Mouse (Mus musculus) hindbrain, embryonic 11.5 days (tissue): ENCODE measurements around the gene Zfp319. TPM values are rescaled to one million over a fixed set of nuclear protein-coding genes. Genes with fewer than 3 reads are reported as not detected.
A peak's percentile ranks its signal among the peaks of the same experiment; 100 is the strongest.
"Not testable (repeated sequence)": the region's sequence is repeated elsewhere in the genome, so short reads cannot be mapped to it uniquely, and the experiment has no call there.

ENCODE experiments used
- ATAC-seq: fragments of 200-750 bp; cut with Nextera tagmentation; 2 replicates; pipeline ENCODE4 v1.8.0; 2017; ENCODE audit warnings: mild to moderate bottlenecking, moderate TSS enrichment, moderate library complexity; ENCODE audit not compliant: low FRiP score
- DNase-seq: peaks from one replicate; pipeline ENCODE4 v3.0.0-alpha.2; 2015; ENCODE audit warnings: low spot score
- H3K27ac ChIP-seq: fragments of 300-500 bp; sonication (generic); 2 replicates; pipeline ENCODE4 v1.5.1; 2014; ENCODE audit warnings: mild to moderate bottlenecking, low read depth, low read length
- H3K27me3 ChIP-seq: fragments of 300-500 bp; sonication (generic); 2 replicates; pipeline ENCODE4 v1.6.1; 2014; ENCODE audit warnings: mild to moderate bottlenecking, low read length, moderate library complexity, mixed read lengths; ENCODE audit not compliant: control insufficient read depth, insufficient read depth
- H3K36me3 ChIP-seq: fragments of 300-500 bp; sonication (generic); 2 replicates; pipeline ENCODE4 v1.6.1; 2014; ENCODE audit warnings: mild to moderate bottlenecking, low read length, moderate library complexity, mixed read lengths; ENCODE audit not compliant: control insufficient read depth, insufficient read depth
- H3K4me1 ChIP-seq: fragments of 300-500 bp; sonication (generic); replicated peaks from 2 replicates; pipeline ENCODE4 v1.6.1; 2014; ENCODE audit warnings: low read length, mixed read lengths; ENCODE audit not compliant: control insufficient read depth, insufficient read depth
- H3K4me2 ChIP-seq: fragments of 300-500 bp; sonication (generic); replicated peaks from 2 replicates; pipeline ENCODE4 v1.6.1; 2014; ENCODE audit warnings: mild to moderate bottlenecking, low read depth, low read length
- H3K4me3 ChIP-seq: fragments of 300-500 bp; sonication (generic); 2 replicates; pipeline ENCODE4 v1.5.1; 2014; ENCODE audit warnings: low read depth, low read length
- H3K9ac ChIP-seq: fragments of 300-500 bp; sonication (generic); 2 replicates; pipeline ENCODE4 v1.6.1; 2014; ENCODE audit warnings: low read depth, low read length
- H3K9me3 ChIP-seq: fragments of 300-500 bp; sonication (generic); 2 replicates; pipeline ENCODE4 v1.6.1; 2016; ENCODE audit warnings: low read length; ENCODE audit not compliant: control insufficient read depth
- WGBS: fragments of 180-500 bp; shearing (Covaris S2); extraction: QIAGEN DNeasy Blood & Tissue Kit; methylation state at CpG from one replicate; pipeline ENCODE4 v1.1.7; 2014; 5-methylcytosine and 5-hydroxymethylcytosine counted together
- polyA plus RNA-seq: library from polyadenylated mRNA; unstranded; fragments of >200 nt; fragmentation: Nextera tagmentation; extraction: Ambion mirVana; gene quantifications from 2 replicates; pipeline ENCODE4 v1.2.1, GENCODE M21; 2014

Zfp319 gene
- 8.9 and 10.0 TPM in 2 replicates for polyA plus RNA-seq

GRCm38 (mm10) chr8:95331720-95332436 is at the start of gene Zfp319, which contains the start of gene Usb1:
Zfp319 (minus strand) TSS chr8:95331950.
Usb1 (plus strand) TSS chr8:95332284.
- no peaks in the 10 kb centered on the region for H3K9me3 ChIP-seq
- ATAC-seq (peak; percentile 95), DNase-seq (peak; percentile 96)
- H3K9ac ChIP-seq: peak within 1 kb of the TSS; percentile 85
- peak within 1 kb of the TSS; percentile 84 for H3K4me2 ChIP-seq
- H3K27ac ChIP-seq: peak within 1 kb of the TSS; percentile 97
- WGBS: under 1% methylated on average over 72 of the region's 80 CpGs
- peaks cover 10% of the 10 kb centered on the region; the same call in 1 of the 2 replicates for H3K36me3 ChIP-seq
- H3K4me3 ChIP-seq: peak within 1 kb of the TSS; percentile 56
- no peaks in the 10 kb centered on the region for H3K27me3 ChIP-seq
- 0 out of 2 replicates have a peak, but pooled peaks cover 5% of the 10 kb centered on the region for H3K4me1 ChIP-seq

GRCm38 (mm10) chr8:95380953-95381352 is 49.2 kb upstream of the Zfp319 start:
- Histone ChIP-seq H3K27ac (no peak overlapping the region), H3K9me3 (no peaks in the 10 kb centered on the region), H3K4me3 (no peak overlapping the region), H3K4me1 (no peaks in the 10 kb centered on the region), H3K27me3 (no peaks in the 10 kb centered on the region), H3K36me3 (no peaks in the 10 kb centered on the region), H3K4me2 (no peak overlapping the region), H3K9ac (no peak overlapping the region)
- ATAC-seq (no peak), DNase-seq (no peak)

- not testable (repeated sequence) for H3K36me3 ChIP-seq, H3K27me3 ChIP-seq, H3K4me1 ChIP-seq, H3K9ac ChIP-seq, H3K27ac ChIP-seq, H3K4me2 ChIP-seq, H3K9me3 ChIP-seq, H3K4me3 ChIP-seq, ATAC-seq, DNase-seq
- 97% methylated on average over 11 of the region's 11 CpGs for WGBS
Observed at GRCm38 (mm10) chr8:95378928-95379327, 47.2 kb upstream of the Zfp319 start.

- DNase-seq: no peak
- Histone ChIP-seq H3K27ac (no peak overlapping the region), H3K9ac (no peak overlapping the region), H3K36me3 (no peaks in the 10 kb centered on the region), H3K4me1 (no peaks in the 10 kb centered on the region), H3K4me3 (no peak overlapping the region), H3K4me2 (no peak overlapping the region), H3K27me3 (no peaks in the 10 kb centered on the region), H3K9me3 (no peaks in the 10 kb centered on the region)
- no peak for ATAC-seq
- 56% methylated on average over 7 of the region's 7 CpGs for WGBS
Observed at GRCm38 (mm10) chr8:95377863-95378291, 46.1 kb upstream of the Zfp319 start.

- DNase-seq: no peak
- no peak overlapping the region for H3K27ac ChIP-seq
- 83% methylated on average over 4 of the region's 4 CpGs for WGBS
Observed at GRCm38 (mm10) chr8:95377101-95377500, 45.4 kb upstream of the Zfp319 start.

GRCm38 (mm10) chr8:95376309-95376999 is 44.7 kb upstream of the Zfp319 start:
- ATAC-seq (no peak; the same call in 1 of the 2 replicates), DNase-seq (no peak)
- no peaks in the 10 kb centered on the region for H3K4me1 ChIP-seq
- H3K4me3 ChIP-seq: no peak overlapping the region
- no peaks in the 10 kb centered on the region for H3K9me3 ChIP-seq
- peaks cover 3% of the 10 kb centered on the region; the same call in 1 of the 2 replicates for H3K36me3 ChIP-seq
- no peak overlapping the region for H3K27ac ChIP-seq
- 84% methylated on average over 12 of the region's 12 CpGs for WGBS
- no peaks in the 10 kb centered on the region for H3K27me3 ChIP-seq
- no peak overlapping the region for H3K4me2 ChIP-seq
- H3K9ac ChIP-seq: no peak overlapping the region

More at GRCm38 (mm10) chr8:95377101-95377500, 45.4 kb upstream of the Zfp319 start:
- no peaks in the 10 kb centered on the region for H3K27me3 ChIP-seq
- no peak overlapping the region for H3K9ac ChIP-seq
- H3K36me3 ChIP-seq: 0 out of 2 replicates have a peak, but pooled peaks cover 3% of the 10 kb centered on the region
- ATAC-seq: no peak
- no peak overlapping the region for H3K4me3 ChIP-seq
- H3K4me2 ChIP-seq: no peak overlapping the region
- no peaks in the 10 kb centered on the region for H3K4me1 ChIP-seq
- H3K9me3 ChIP-seq: no peaks in the 10 kb centered on the region

- H3K9me3 ChIP-seq: no peaks in the 10 kb centered on the region
- no peak overlapping the region for H3K9ac ChIP-seq
- no peaks in the 10 kb centered on the region for H3K27me3 ChIP-seq
- ATAC-seq (no peak), DNase-seq (no peak)
- H3K27ac ChIP-seq: no peak overlapping the region
- no peaks in the 10 kb centered on the region for H3K4me1 ChIP-seq
- 87% methylated on average over 7 of the region's 7 CpGs for WGBS
- peaks cover 3% of the 10 kb centered on the region; the same call in 1 of the 2 replicates for H3K36me3 ChIP-seq
- no peak overlapping the region for H3K4me3 ChIP-seq
- no peak overlapping the region for H3K4me2 ChIP-seq
Observed at GRCm38 (mm10) chr8:95375374-95375930, 43.7 kb upstream of the Zfp319 start.

GRCm38 (mm10) chr8:95374429-95374828 is 42.7 kb upstream of the Zfp319 start:
- no peak for DNase-seq
- H3K27ac ChIP-seq: no peak overlapping the region
- H3K4me1 ChIP-seq: no peaks in the 10 kb centered on the region
- no peak for ATAC-seq
- H3K9me3 ChIP-seq: no peaks in the 10 kb centered on the region
- no peak overlapping the region for H3K9ac ChIP-seq
- H3K4me2 ChIP-seq: no peak overlapping the region
- H3K4me3 ChIP-seq: no peak overlapping the region
- H3K27me3 ChIP-seq: no peaks in the 10 kb centered on the region
- H3K36me3 ChIP-seq: peaks cover 8% of the 10 kb centered on the region
- WGBS: 79% methylated on average over 3 of the region's 3 CpGs
